18 mouse cellular contexts compared by ENCODE assay signal in genomic region chr14:46596696-46597359, GRCm38 (mm10).
DNase-seq lines count a peak whose midpoint lies in the region; ATAC-seq lines count a peak whose summit lies in the region.
"Had no signal": no experiment of that assay in that cellular context is flagged by ENCODE, and none has a peak within 500 bp of the region (broad histone marks: within the 10 kb centered on the region; RNA-seq: fewer than 3 reads in every experiment).

No protein-coding gene starts in this region.

- intact Hi-C loops in heart, postnatal 14 days (cut with DNase I) = no loop called here

- no peak overlapping the region for H3K4me3 ChIP-seq in heart, embryonic 10.5 days
- H3K4me3 ChIP-seq in liver, embryonic 13.5 days (replicated peaks) = peak overlapping the region; percentile 35; the same call in 1 of the 2 replicates
- no peak overlapping the region for H3K4me3 ChIP-seq in embryonic facial prominence, embryonic 10.5 days
- H3K4me3 ChIP-seq: embryonic facial prominence, embryonic 12.5 days; hindbrain, embryonic 13.5 days; limb, embryonic 13.5 days had no signal

- DNase-seq in heart, embryonic 10.5 days (ENCODE audit: low spot score) = no peak
- DNase-seq in heart, postnatal 14 days = no peak
- DNase-seq in testis, postnatal 10 days (ENCODE audit: low spot score) = peak; percentile 3
- DNase-seq in testis, postnatal 14 days (ENCODE audit: low spot score) = no peak
- no peak for DNase-seq in liver, embryonic 13.5 days
- DNase-seq in embryonic facial prominence, embryonic 10.5 days (ENCODE audit: low spot score) = no peak
- no peak for DNase-seq in kidney, postnatal 14 days
- DNase-seq: adrenal gland, adult 8-10 months; cerebellum, adult 18-20 months; cerebellum, postnatal 36 days; gastrocnemius, postnatal 14 days; kidney, adult 11 months; kidney, postnatal 10 days; midbrain, embryonic 14.5 days; thymus, postnatal 36 days had no signal

- H3K36me3 ChIP-seq in heart, embryonic 10.5 days = no peaks in the 10 kb centered on the region
- H3K36me3 ChIP-seq in liver, embryonic 13.5 days = no peaks in the 10 kb centered on the region
- no peaks in the 10 kb centered on the region for H3K36me3 ChIP-seq in embryonic facial prominence, embryonic 10.5 days (replicated peaks)
- H3K36me3 ChIP-seq: embryonic facial prominence, embryonic 12.5 days; hindbrain, embryonic 13.5 days; limb, embryonic 13.5 days had no signal

- no peaks in the 10 kb centered on the region for H3K9me3 ChIP-seq in heart, embryonic 10.5 days
- no peaks in the 10 kb centered on the region for H3K9me3 ChIP-seq in liver, embryonic 13.5 days (replicated peaks)
- no peaks in the 10 kb centered on the region for H3K9me3 ChIP-seq in embryonic facial prominence, embryonic 10.5 days
- H3K9me3 ChIP-seq: embryonic facial prominence, embryonic 12.5 days; hindbrain, embryonic 13.5 days; limb, embryonic 13.5 days had no signal

- peak overlapping the region; percentile 19; the same call in 1 of the 2 replicates for H3K27ac ChIP-seq in heart, embryonic 10.5 days
- peak overlapping the region; percentile 94 for H3K27ac ChIP-seq in liver, embryonic 13.5 days
- H3K27ac ChIP-seq in embryonic facial prominence, embryonic 10.5 days (replicated peaks) = no peak overlapping the region
- H3K27ac ChIP-seq: embryonic facial prominence, embryonic 12.5 days; hindbrain, embryonic 13.5 days; limb, embryonic 13.5 days had no signal

- H3K4me1 ChIP-seq in heart, embryonic 10.5 days = no peaks in the 10 kb centered on the region
- H3K4me1 ChIP-seq in liver, embryonic 13.5 days (replicated peaks) = peaks cover 26% of the 10 kb centered on the region
- H3K4me1 ChIP-seq in embryonic facial prominence, embryonic 10.5 days = peaks cover 21% of the 10 kb centered on the region
- H3K4me1 ChIP-seq: hindbrain, embryonic 13.5 days had no signal

- peak; percentile 100 for ATAC-seq in liver, embryonic 13.5 days (ENCODE audit: low read depth)

- H3K9ac ChIP-seq in liver, embryonic 13.5 days = peak overlapping the region; percentile 63
- H3K9ac ChIP-seq: embryonic facial prominence, embryonic 12.5 days; hindbrain, embryonic 13.5 days; limb, embryonic 13.5 days had no signal

- 61% methylated on average over 7 of the region's 7 CpGs for WGBS in heart, embryonic 10.5 days
- whole genome bisulfite sequencing in liver, embryonic 13.5 days (ENCODE audit: insufficient replicate concordance) = 28% methylated on average over 7 of the region's 7 CpGs
- WGBS in embryonic facial prominence, embryonic 10.5 days = 88% methylated on average over 7 of the region's 7 CpGs

- peak overlapping the region; percentile 56 for H3K4me2 ChIP-seq in liver, embryonic 13.5 days
- H3K4me2 ChIP-seq: embryonic facial prominence, embryonic 12.5 days; hindbrain, embryonic 13.5 days; limb, embryonic 13.5 days had no signal

- peaks cover 5% of the 10 kb centered on the region; the same call in 1 of the 2 replicates for H3K27me3 ChIP-seq in heart, embryonic 10.5 days (ENCODE audit: insufficient read depth, poor library complexity, severe bottlenecking)
- H3K27me3 ChIP-seq in liver, embryonic 13.5 days = 0 out of 2 replicates have a peak, but pooled peaks cover 3% of the 10 kb centered on the region
- H3K27me3 ChIP-seq in embryonic facial prominence, embryonic 10.5 days (replicated peaks; ENCODE audit: low read depth, poor library complexity, severe bottlenecking) = peaks cover 20% of the 10 kb centered on the region
- H3K27me3 ChIP-seq: hindbrain, embryonic 13.5 days had no signal
